Mouse (Mus musculus): ENCODE measurements at regions not wholly inside any gene's neighbourhood (a gene's known extent, or its start where the extent isn't known, plus 50 kb on each side); places are given as distances from the start of the nearest gene placed in this dataset.

DNA sequence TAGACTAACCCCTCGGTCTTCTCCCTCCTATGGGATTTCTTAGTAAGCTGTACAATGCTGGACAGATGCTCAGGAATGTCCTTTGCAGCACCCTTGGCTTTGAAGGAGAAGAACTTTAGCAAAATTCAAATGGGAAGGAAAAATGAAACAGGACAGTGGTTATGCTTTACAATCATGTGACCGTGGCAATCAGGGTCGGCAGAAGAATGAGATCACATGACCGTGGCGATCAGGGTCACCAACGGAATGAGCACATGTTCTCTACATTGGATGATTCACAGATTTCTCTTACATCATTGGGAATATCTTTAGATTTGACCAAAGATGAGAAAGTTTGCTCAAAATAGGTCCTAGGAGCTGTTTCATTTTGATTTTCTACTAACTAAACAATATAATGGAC, 108.7 kb upstream of the Sgcd start:
- H3K4me2 ChIP-seq, result no peak overlapping the region
- no peaks in the 10 kb centered on the region for H3K27me3 ChIP-seq
- DNase-seq (no peak), ATAC-seq (ENCODE audit: low read depth) (no peak)
- H3K9me3 ChIP-seq (replicated peaks), result no peaks in the 10 kb centered on the region
- no peak overlapping the region for H3K4me3 ChIP-seq (replicated peaks)
- 72% methylated on average over 6 of the region's 6 CpGs for WGBS (ENCODE audit: insufficient replicate concordance)
- no peak overlapping the region for H3K9ac ChIP-seq
- H3K27ac ChIP-seq, result no peak overlapping the region
- no peaks in the 10 kb centered on the region for H3K36me3 ChIP-seq
- no peaks in the 10 kb centered on the region for H3K4me1 ChIP-seq (replicated peaks)

- ATAC-seq (ENCODE audit: low read depth), result no peak
- Histone ChIP-seq H3K36me3 (no peaks in the 10 kb centered on the region), H3K27ac (no peak overlapping the region), H3K4me1 (replicated peaks) (no peaks in the 10 kb centered on the region), H3K27me3 (no peaks in the 10 kb centered on the region), H3K4me3 (replicated peaks) (no peak overlapping the region), H3K9me3 (replicated peaks) (no peaks in the 10 kb centered on the region), H3K9ac (no peak overlapping the region), H3K4me2 (no peak overlapping the region)
- WGBS (ENCODE audit: insufficient replicate concordance), result 72% methylated on average over 3 of the region's 3 CpGs
- no peak for DNase-seq
These were observed 78.3 kb upstream of the Sgcd start for GRCm38 (mm10) chr11:48067072-48067471.

DNA sequence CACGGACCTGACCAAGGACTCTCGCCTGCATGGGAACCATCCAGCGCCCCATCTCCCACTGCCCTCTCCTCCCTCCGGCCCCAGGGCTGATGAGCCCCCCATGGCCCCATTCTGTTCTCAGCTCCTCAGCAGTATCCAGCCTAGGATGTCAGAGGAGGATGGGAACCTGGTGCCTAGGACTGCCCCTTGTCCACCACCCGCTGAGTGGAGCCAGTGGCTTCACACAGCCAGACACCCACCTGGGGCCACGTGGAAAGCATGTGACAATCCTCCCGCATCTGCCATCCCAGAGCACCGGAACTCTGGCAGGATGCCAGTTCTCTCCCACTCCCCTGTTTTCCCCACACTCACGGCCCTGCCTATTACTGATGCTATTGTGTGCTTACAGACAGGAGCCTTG, 75.0 kb upstream of the Sgcd start:
- no peaks in the 10 kb centered on the region for H3K27me3 ChIP-seq
- ATAC-seq (ENCODE audit: low read depth), result no peak
- no peaks in the 10 kb centered on the region for H3K9me3 ChIP-seq (replicated peaks)
- H3K36me3 ChIP-seq, result no peaks in the 10 kb centered on the region
- no peak overlapping the region for H3K27ac ChIP-seq
- no peak overlapping the region for H3K4me3 ChIP-seq (replicated peaks)
- DNase-seq, result no peak
- no peak overlapping the region for H3K9ac ChIP-seq
- WGBS (ENCODE audit: insufficient replicate concordance), result 57% methylated on average over 9 of the region's 9 CpGs
- no peaks in the 10 kb centered on the region for H3K4me1 ChIP-seq (replicated peaks)
- no peak overlapping the region for H3K4me2 ChIP-seq

- Histone ChIP-seq H3K4me2 (no peak overlapping the region), H3K9me3 (replicated peaks) (no peaks in the 10 kb centered on the region), H3K36me3 (no peaks in the 10 kb centered on the region), H3K4me1 (replicated peaks) (no peaks in the 10 kb centered on the region), H3K4me3 (replicated peaks) (no peak overlapping the region), H3K27ac (no peak overlapping the region), H3K9ac (no peak overlapping the region), H3K27me3 (no peaks in the 10 kb centered on the region)
- no peak for ATAC-seq (ENCODE audit: low read depth)
- no peak for DNase-seq
These were observed 72.7 kb upstream of the Sgcd start for GRCm38 (mm10) chr11:48061501-48061900.

DNA sequence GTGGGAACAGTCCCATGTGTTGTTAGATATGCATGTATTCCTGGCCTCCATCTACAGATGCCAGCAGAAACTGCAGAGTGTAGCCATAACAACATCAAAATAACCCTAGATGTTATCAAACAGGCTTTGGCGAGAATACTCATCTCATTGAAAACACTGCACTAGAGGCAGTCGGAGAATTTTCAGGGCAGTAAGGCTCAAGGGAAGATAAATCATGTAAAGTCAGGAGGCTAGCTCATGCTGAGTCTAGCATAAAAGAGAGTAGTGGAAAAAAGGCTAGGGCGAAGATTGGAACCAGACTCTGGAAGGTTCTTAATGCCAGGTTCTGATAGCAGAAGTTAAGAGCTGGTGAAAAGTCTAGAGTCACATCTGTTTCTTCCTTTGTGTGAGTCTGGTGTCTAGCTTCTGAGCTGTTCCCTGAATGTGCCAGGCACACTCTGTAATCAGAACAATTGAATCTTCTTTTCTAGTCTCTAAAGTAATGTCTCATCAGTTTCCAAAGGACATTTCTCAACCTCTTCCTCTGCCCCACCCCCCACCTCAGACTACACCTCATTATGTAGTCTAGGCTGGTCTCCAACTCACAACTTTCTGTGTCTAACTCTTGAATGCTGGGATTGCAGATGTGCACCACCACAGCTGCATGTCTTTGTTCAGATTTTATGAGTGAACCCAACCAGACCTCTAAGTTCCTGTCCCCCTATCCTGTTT, 62.5 kb upstream of the Sgcd start:
- Histone ChIP-seq H3K36me3 (no peaks in the 10 kb centered on the region), H3K27me3 (no peaks in the 10 kb centered on the region), H3K4me1 (replicated peaks) (no peaks in the 10 kb centered on the region), H3K9ac (no peak overlapping the region), H3K27ac (no peak overlapping the region), H3K9me3 (replicated peaks) (no peaks in the 10 kb centered on the region), H3K4me2 (no peak overlapping the region), H3K4me3 (replicated peaks) (no peak overlapping the region)
- WGBS (ENCODE audit: insufficient replicate concordance), result 63% methylated on average over 3 of the region's 3 CpGs
- DNase-seq, result no peak
- no peak for ATAC-seq (ENCODE audit: low read depth)

- H3K4me3 ChIP-seq (replicated peaks), result no peak overlapping the region
- no peaks in the 10 kb centered on the region for H3K9me3 ChIP-seq (replicated peaks)
- H3K4me2 ChIP-seq, result no peak overlapping the region
- H3K36me3 ChIP-seq, result no peaks in the 10 kb centered on the region
- no peaks in the 10 kb centered on the region for H3K4me1 ChIP-seq (replicated peaks)
- DNase-seq (no peak), ATAC-seq (ENCODE audit: low read depth) (no peak)
- 46% methylated on average over 1 of the region's 1 CpGs for WGBS (ENCODE audit: insufficient replicate concordance)
- no peaks in the 10 kb centered on the region for H3K27me3 ChIP-seq
- no peak overlapping the region for H3K9ac ChIP-seq
- no peak overlapping the region for H3K27ac ChIP-seq
These were observed 59.5 kb upstream of the Sgcd start for GRCm38 (mm10) chr11:48048311-48048710.

Data from liver, embryonic 13.5 days (tissue).